Mouse (Mus musculus) frontal cortex, adult (tissue): ENCODE measurements around the gene Garnl3.

Experiments
- ATAC-seq: cut with Nextera tagmentation; 2 replicates; pipeline ENCODE4 v1.9.2; 2017; ENCODE audit warnings: mild to moderate bottlenecking, moderate library complexity, mixed read lengths; ENCODE audit not compliant: low TSS enrichment

The Garnl3 gene

GRCm38 (mm10) chr2:32971235-32971634, 160.2 kb downstream of the Garnl3 start:
- ATAC-seq: no peak

- peak; percentile 18; the same call in 1 of the 2 replicates for ATAC-seq
Measured at GRCm38 (mm10) chr2:32969326-32969725, 162.1 kb downstream of the Garnl3 start.

GRCm38 (mm10) chr2:32968024-32968614, 163.3 kb downstream of the Garnl3 start:
- ATAC-seq: no peak

- peak; percentile 70 for ATAC-seq
Measured at GRCm38 (mm10) chr2:32966689-32967631, 164.5 kb downstream of the Garnl3 start.

- ATAC-seq: no peak
Measured at GRCm38 (mm10) chr2:32966184-32966688, 165.2 kb downstream of the Garnl3 start.

GRCm38 (mm10) chr2:32965511-32966183, 165.8 kb downstream of the Garnl3 start:
- no peak for ATAC-seq

GRCm38 (mm10) chr2:32964659-32965457, 166.6 kb downstream of the Garnl3 start:
- ATAC-seq: no peak

- no peak for ATAC-seq
Measured at GRCm38 (mm10) chr2:32963981-32964380, 167.5 kb downstream of the Garnl3 start.

GRCm38 (mm10) chr2:32963544-32963943, 167.9 kb downstream of the Garnl3 start:
- ATAC-seq: no peak

- no peak for ATAC-seq
Measured at GRCm38 (mm10) chr2:32962875-32963220, 168.6 kb downstream of the Garnl3 start.

- ATAC-seq: no peak
Measured at GRCm38 (mm10) chr2:32962062-32962874, 169.2 kb downstream of the Garnl3 start.

GRCm38 (mm10) chr2:32961192-32961995, 170.1 kb downstream of the Garnl3 start, which contains the start of the genes Rpl12 and Lrsam1:
Gene Rpl12 (plus strand): TSS chr2:32961559.
Gene Lrsam1 (minus strand): TSS chr2:32961614.
- peak; percentile 83 for ATAC-seq

GRCm38 (mm10) chr2:32960273-32960672, 171.2 kb downstream of the Garnl3 start:
- ATAC-seq: no peak

- ATAC-seq: 0 out of 2 replicates have a peak, but pooled peaks have one; percentile 4
Measured at GRCm38 (mm10) chr2:32957344-32957743, 174.1 kb downstream of the Garnl3 start.

GRCm38 (mm10) chr2:32954581-32954980, 176.9 kb downstream of the Garnl3 start:
- no peak for ATAC-seq

- ATAC-seq: no peak
Measured at GRCm38 (mm10) chr2:32947454-32947853, 184.0 kb downstream of the Garnl3 start.

- ATAC-seq: no peak
Measured at GRCm38 (mm10) chr2:32940483-32940882, 191.0 kb downstream of the Garnl3 start.

- ATAC-seq: peak; percentile 55; the same call in 1 of the 2 replicates
Measured at GRCm38 (mm10) chr2:32939418-32939817, 192.0 kb downstream of the Garnl3 start.

GRCm38 (mm10) chr2:32938741-32939140, 192.7 kb downstream of the Garnl3 start:
- no peak for ATAC-seq
